Mouse (Mus musculus) heart, embryonic 13.5 days (tissue): ENCODE measurements around the gene H2-DMb2. TPM values are rescaled to one million over a fixed set of nuclear protein-coding genes. Genes with fewer than 3 reads are reported as not detected.

Source experiments
- ATAC-seq: fragments of 200-750 bp; cut with Nextera tagmentation; 2 replicates; pipeline ENCODE4 v1.8.0; 2017; ENCODE audit warnings: moderate TSS enrichment; ENCODE audit not compliant: insufficient number of reproducible peaks, low FRiP score, low TSS enrichment; ENCODE audit errors: extremely low read depth
- H3K27ac ChIP-seq: fragments of 300-500 bp; sonication (generic); replicated peaks from 2 replicates; pipeline ENCODE4 v1.5.1; 2015; ENCODE audit warnings: moderate library complexity, mild to moderate bottlenecking, inconsistent platforms
- H3K27me3 ChIP-seq: fragments of 300-500 bp; sonication (generic); replicated peaks from 2 replicates; pipeline ENCODE4 v1.6.1; 2015; ENCODE audit warnings: mild to moderate bottlenecking, inconsistent platforms
- H3K36me3 ChIP-seq: fragments of 300-500 bp; sonication (generic); 2 replicates; pipeline ENCODE4 v1.6.1; 2015; ENCODE audit warnings: mild to moderate bottlenecking, inconsistent platforms
- H3K4me1 ChIP-seq: fragments of 300-500 bp; sonication (generic); 2 replicates; pipeline ENCODE4 v1.6.1; 2015; ENCODE audit warnings: inconsistent platforms
- H3K4me2 ChIP-seq: fragments of 300-500 bp; sonication (generic); 2 replicates; pipeline ENCODE4 v1.6.1; 2015; ENCODE audit warnings: inconsistent platforms, mild to moderate bottlenecking, moderate library complexity
- H3K4me3 ChIP-seq: fragments of 300-500 bp; sonication (generic); 2 replicates; pipeline ENCODE4 v1.5.1; 2015; ENCODE audit warnings: moderate library complexity, mild to moderate bottlenecking, inconsistent platforms
- H3K9ac ChIP-seq: fragments of 300-500 bp; sonication (generic); 2 replicates; pipeline ENCODE4 v1.6.1; 2015; ENCODE audit warnings: inconsistent platforms, mild to moderate bottlenecking, moderate library complexity
- H3K9me3 ChIP-seq: fragments of 300-500 bp; sonication (generic); 2 replicates; pipeline ENCODE4 v1.6.1; 2016; ENCODE audit warnings: inconsistent platforms
- WGBS: fragments of 180-500 bp; shearing (Covaris S2); methylation state at CpG from one replicate; pipeline ENCODE4 v1.1.7; 2015; ENCODE audit warnings: mixed read lengths; 5-methylcytosine and 5-hydroxymethylcytosine counted together
- polyA plus RNA-seq: library from polyadenylated mRNA; unstranded; fragments of >200 nt; fragmentation: Nextera tagmentation; extraction: Ambion mirVana; gene quantifications from 2 replicates; pipeline ENCODE4 v1.2.1, GENCODE M21; 2015

H2-DMb2 gene
- polyA plus RNA-seq, 1 experiment from 2014 or later: 0.15 TPM

DNA sequence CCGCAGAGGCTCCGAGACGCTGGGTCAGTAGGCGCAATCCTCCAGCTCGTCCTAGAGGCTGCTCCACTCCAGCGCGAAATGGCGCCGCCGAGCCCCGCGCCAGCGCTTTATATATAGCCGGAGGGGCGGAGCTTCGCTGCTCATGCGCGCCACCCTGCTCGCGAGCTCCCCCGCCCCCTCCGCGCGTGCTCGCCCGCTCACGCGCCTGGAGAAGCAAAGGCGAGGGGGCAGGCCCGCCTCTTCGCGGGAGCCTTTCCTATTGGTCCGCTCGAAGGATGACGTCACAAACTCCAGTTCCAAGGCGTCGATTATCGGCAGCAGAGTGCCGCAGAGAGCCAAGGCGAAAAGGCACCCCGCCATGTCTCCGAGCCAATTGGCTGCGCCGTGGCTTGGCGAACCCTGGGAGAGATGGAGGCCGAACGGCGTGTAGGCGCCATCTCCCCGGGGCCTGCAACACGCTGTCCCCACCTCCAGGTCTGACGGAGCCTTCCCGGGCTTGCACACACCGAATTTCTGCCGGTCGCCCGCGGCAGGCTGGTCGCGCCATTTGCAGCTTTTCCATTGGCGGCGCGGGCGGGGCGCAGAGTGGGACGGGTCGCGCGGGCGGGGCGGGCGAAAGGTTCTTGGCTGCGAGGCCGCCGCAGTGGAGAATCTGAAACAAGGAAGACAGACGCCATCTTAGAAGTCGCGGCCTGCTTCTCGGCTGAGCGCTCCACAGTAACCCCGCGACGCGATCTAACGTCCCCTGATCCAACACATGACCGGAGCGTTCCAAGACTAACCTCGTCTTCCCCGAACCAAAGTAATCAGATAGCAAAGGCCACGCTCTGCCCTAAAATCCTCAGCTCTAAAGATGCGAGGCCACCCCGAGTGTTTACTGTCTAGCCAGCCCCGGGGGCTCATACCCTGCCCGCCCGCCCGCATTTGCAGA lies 23.6 kb upstream of the H2-DMb2 start, which contains the start of gene H2-DMa:
Gene H2-DMa, plus strand, starts transcription at position 293 of the 931 bp plus-strand sequence.
- under 1% methylated on average over 96 of the region's 96 CpGs for WGBS
- peak; percentile 52 for ATAC-seq
- peaks cover 40% of the 10 kb centered on the region for H3K4me1 ChIP-seq
- H3K4me3 ChIP-seq: peak within 1 kb of the TSS; percentile 99
- peak within 1 kb of the TSS; percentile 100 for H3K27ac ChIP-seq
- H3K4me2 ChIP-seq: peak within 1 kb of the TSS; percentile 100
- no peaks in the 10 kb centered on the region for H3K27me3 ChIP-seq
- peaks cover 47% of the 10 kb centered on the region for H3K36me3 ChIP-seq
- no peaks in the 10 kb centered on the region for H3K9me3 ChIP-seq
- peak within 1 kb of the TSS; percentile 100 for H3K9ac ChIP-seq

DNA sequence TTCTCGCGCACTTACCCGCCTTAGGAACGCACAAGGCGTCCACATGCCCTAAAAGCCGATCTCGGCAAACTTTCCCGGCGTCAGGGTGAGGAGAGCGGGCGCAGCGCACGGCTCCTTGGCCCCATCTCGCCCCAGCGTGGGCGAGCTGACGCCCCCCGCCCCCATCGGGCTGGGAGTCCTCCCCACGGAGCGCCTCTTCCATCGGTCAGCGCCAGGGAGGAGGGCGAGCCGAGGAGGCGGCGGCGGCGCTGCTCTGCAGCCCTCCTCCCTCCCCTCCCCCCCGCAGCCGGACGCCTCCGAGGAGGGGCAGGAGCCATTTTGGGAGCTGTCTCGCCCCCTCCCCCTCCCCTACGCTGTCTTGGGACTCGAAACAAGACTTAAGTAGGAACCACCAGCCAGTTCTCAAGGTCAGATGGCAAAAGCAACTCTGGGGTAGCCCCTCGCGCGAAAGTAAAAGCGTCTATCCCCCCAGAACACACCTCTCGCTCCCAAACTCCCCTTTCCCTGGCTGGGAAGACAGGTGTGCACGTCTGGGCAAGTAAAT lies 22.9 kb upstream of the H2-DMb2 start:
- Histone ChIP-seq H3K9ac (peak overlapping the region; percentile 100), H3K36me3 (peaks cover 40% of the 10 kb centered on the region), H3K27me3 (no peaks in the 10 kb centered on the region), H3K4me2 (peak overlapping the region; percentile 100), H3K9me3 (no peaks in the 10 kb centered on the region), H3K4me3 (peak overlapping the region; percentile 99), H3K27ac (peak overlapping the region; percentile 100), H3K4me1 (peaks cover 40% of the 10 kb centered on the region)
- WGBS: 1% methylated on average over 30 of the region's 42 CpGs
- ATAC-seq: peak; percentile 3; the same call in 1 of the 2 replicates

- peak overlapping the region; percentile 100 for H3K4me2 ChIP-seq
- peaks cover 35% of the 10 kb centered on the region for H3K4me1 ChIP-seq
- H3K36me3 ChIP-seq: peaks cover 36% of the 10 kb centered on the region
- H3K4me3 ChIP-seq: peak overlapping the region; percentile 99
- WGBS: under 1% methylated on average over 30 of the region's 31 CpGs
- no peaks in the 10 kb centered on the region for H3K27me3 ChIP-seq
- peak overlapping the region; percentile 100 for H3K9ac ChIP-seq
- ATAC-seq: peak; percentile 5
- no peaks in the 10 kb centered on the region for H3K9me3 ChIP-seq
- peak overlapping the region; percentile 100 for H3K27ac ChIP-seq
These were observed 22.3 kb upstream of the H2-DMb2 start for GRCm38 (mm10) chr17:34120814-34121171.

DNA sequence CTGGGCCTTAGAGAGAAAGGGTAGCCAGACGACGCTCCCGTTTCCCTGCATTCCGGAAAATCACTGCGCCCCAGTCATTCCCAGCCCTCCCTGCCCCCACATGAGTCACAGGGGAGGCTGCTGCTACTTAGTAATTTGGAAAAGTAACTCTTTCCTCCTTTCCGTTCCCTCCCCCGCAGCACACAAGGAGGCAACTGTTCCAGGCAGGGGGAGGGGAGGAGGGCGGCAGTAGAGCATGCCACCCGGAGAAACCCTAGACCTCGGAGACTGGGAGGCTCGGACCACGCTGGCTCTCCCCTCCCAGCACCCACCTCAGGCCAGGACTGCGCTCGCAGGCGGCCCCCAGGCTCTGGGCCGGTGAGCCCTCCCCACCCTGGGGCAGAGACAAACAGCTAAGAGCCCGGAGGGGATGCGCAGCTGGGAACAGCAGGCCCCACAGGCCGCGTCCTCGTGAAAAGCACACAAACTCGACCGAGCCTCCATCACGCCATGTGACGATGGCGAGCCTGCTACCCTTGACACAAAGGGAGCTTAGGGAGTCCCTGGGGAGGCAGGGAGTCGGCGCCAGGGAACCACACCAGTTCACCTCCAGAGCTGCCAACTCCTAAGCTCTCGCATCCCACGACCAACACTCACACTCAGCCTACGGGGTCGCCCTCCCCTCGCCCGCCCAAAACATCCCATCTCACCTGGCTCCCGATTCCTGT lies 21.8 kb upstream of the H2-DMb2 start:
- Histone ChIP-seq H3K4me3 (peak overlapping the region; percentile 99), H3K27me3 (no peaks in the 10 kb centered on the region), H3K9me3 (no peaks in the 10 kb centered on the region), H3K4me1 (peaks cover 31% of the 10 kb centered on the region), H3K9ac (peak overlapping the region; percentile 100), H3K36me3 (peaks cover 36% of the 10 kb centered on the region), H3K27ac (peak overlapping the region; percentile 100), H3K4me2 (peak overlapping the region; percentile 100)
- peak; percentile 0; the same call in 1 of the 2 replicates for ATAC-seq
- 0% methylated on average over 35 of the region's 35 CpGs for WGBS

- Histone ChIP-seq H3K27me3 (no peaks in the 10 kb centered on the region), H3K4me1 (peaks cover 31% of the 10 kb centered on the region), H3K4me2 (peak overlapping the region; percentile 100), H3K9me3 (no peaks in the 10 kb centered on the region), H3K27ac (peak overlapping the region; percentile 100), H3K4me3 (peak overlapping the region; percentile 99), H3K36me3 (peaks cover 36% of the 10 kb centered on the region), H3K9ac (peak overlapping the region; percentile 100)
- WGBS: 4% methylated on average over 6 of the region's 10 CpGs
- ATAC-seq: no peak
These were observed 21.3 kb upstream of the H2-DMb2 start for GRCm38 (mm10) chr17:34121879-34122187.

DNA sequence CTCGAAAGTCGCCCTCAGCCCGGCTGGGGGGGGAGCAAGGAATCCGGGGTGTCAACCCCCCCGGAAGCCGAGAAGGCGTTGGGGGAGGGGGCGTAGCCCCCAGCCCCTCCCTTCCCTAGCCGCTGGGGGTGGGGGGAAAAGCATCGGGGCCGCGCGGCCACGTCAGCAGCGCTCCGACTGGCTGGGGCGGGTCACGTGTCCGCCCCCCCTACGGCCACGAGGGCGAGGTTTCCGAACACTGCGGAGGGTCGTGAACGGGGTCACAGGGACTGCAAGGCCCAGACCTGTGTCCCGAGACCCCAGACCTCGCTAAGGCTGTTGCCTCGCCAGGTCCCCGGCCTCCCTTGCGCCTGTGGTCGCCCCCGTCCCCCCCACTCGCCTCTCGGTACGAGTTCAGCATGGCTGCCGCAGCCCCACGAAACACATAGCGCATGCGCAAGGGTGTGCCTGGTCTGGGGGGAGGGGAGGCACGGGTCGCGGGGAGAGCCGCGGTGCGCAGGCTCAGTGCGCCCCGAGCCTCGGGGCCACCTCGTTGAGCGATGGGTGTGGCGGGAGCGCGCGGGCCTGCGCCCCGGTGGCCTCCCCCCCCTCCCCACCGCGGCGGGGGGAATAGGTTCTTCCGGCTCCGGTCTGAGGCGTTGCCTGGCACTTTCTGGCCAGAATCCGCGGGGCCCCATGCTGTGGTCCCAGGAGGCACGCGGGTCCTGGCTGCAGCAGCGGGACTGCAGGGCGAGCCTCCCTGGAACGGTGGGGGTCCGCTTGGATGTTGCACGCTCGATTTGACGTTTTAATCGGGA lies 20.7 kb upstream of the H2-DMb2 start, which contains the start of gene Brd2:
Gene Brd2, minus strand, starts transcription at position 447 of the 797 bp plus-strand sequence.
- Histone ChIP-seq H3K36me3 (peaks cover 32% of the 10 kb centered on the region), H3K4me2 (peak within 1 kb of the TSS; percentile 100), H3K4me1 (peaks cover 32% of the 10 kb centered on the region), H3K9ac (peak within 1 kb of the TSS; percentile 100), H3K4me3 (peak within 1 kb of the TSS; percentile 99), H3K9me3 (no peaks in the 10 kb centered on the region), H3K27me3 (no peaks in the 10 kb centered on the region), H3K27ac (peak within 1 kb of the TSS; percentile 100)
- WGBS: under 1% methylated on average over 73 of the region's 75 CpGs
- peak; percentile 45 for ATAC-seq

- Histone ChIP-seq H3K9me3 (no peaks in the 10 kb centered on the region), H3K4me1 (peaks cover 40% of the 10 kb centered on the region), H3K27ac (peak overlapping the region; percentile 100), H3K36me3 (peaks cover 26% of the 10 kb centered on the region), H3K4me2 (peak overlapping the region; percentile 100), H3K27me3 (no peaks in the 10 kb centered on the region), H3K4me3 (peak overlapping the region; percentile 99), H3K9ac (peak overlapping the region; percentile 100)
- 1% methylated on average over 7 of the region's 7 CpGs for WGBS
- ATAC-seq: no peak
These were observed 20.0 kb upstream of the H2-DMb2 start for GRCm38 (mm10) chr17:34123111-34123510.

GRCm38 (mm10) chr17:34123518-34123917 lies 19.6 kb upstream of the H2-DMb2 start:
- Histone ChIP-seq H3K9me3 (no peaks in the 10 kb centered on the region), H3K27me3 (peaks cover 1% of the 10 kb centered on the region; the same call in 1 of the 2 replicates), H3K9ac (peak overlapping the region; percentile 100), H3K27ac (peak overlapping the region; percentile 100), H3K4me3 (peak overlapping the region; percentile 99), H3K4me2 (peak overlapping the region; percentile 100), H3K36me3 (peaks cover 21% of the 10 kb centered on the region), H3K4me1 (peaks cover 44% of the 10 kb centered on the region)
- ATAC-seq: no peak
- 8% methylated on average over 2 of the region's 2 CpGs for WGBS

DNA sequence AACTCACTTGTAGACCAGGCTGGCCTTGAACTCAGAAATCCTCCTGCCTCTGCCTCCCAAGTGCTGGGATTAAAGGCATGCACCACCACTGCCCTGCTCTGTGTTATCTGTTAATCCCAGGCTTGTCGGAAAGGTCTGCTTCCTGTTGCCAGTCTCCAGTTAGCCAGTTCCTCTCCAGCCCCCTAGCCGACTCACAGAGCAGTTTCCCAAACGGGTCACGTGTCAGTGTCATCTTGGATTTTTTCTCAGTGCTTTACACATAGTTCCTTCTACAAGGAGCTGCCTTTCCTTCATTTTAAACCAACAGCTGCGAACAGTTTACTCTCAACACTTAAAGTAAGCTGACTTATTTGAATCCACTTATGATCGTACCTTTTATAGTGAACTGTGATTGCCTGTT lies 18.5 kb upstream of the H2-DMb2 start:
- peaks cover 14% of the 10 kb centered on the region for H3K36me3 ChIP-seq
- H3K4me1 ChIP-seq: peaks cover 52% of the 10 kb centered on the region
- no peak overlapping the region; the same call in 1 of the 2 replicates for H3K4me3 ChIP-seq
- H3K9me3 ChIP-seq: no peaks in the 10 kb centered on the region
- WGBS: 65% methylated on average over 6 of the region's 6 CpGs
- H3K9ac ChIP-seq: no peak overlapping the region
- peak overlapping the region; percentile 100; the same call in 1 of the 2 replicates for H3K4me2 ChIP-seq
- no peak overlapping the region for H3K27ac ChIP-seq
- ATAC-seq: no peak
- H3K27me3 ChIP-seq: peaks cover 10% of the 10 kb centered on the region; the same call in 1 of the 2 replicates

GRCm38 (mm10) chr17:34126826-34127420 lies 16.2 kb upstream of the H2-DMb2 start:
- Histone ChIP-seq H3K4me1 (peaks cover 52% of the 10 kb centered on the region), H3K4me2 (no peak overlapping the region), H3K27me3 (peaks cover 15% of the 10 kb centered on the region; the same call in 1 of the 2 replicates), H3K4me3 (no peak overlapping the region), H3K27ac (no peak overlapping the region), H3K9me3 (no peaks in the 10 kb centered on the region), H3K36me3 (peaks cover 14% of the 10 kb centered on the region), H3K9ac (no peak overlapping the region)
- 59% methylated on average over 9 of the region's 9 CpGs for WGBS
- ATAC-seq: no peak
